Mouse (Mus musculus) megakaryocyte, embryonic 14.5 days (primary cell): ENCODE data around the gene Slfn2. TPM values are rescaled to one million over a fixed set of nuclear protein-coding genes. Genes with fewer than 3 reads are reported as not detected.
"Not testable (repeated sequence)": the region's sequence is repeated elsewhere in the genome, so short reads cannot be mapped to it uniquely, and the experiment has no call there.

Experiments used
- H3K27me3 ChIP-seq: replicated peaks from 2 replicates; pipeline ENCODE3; 2012; ENCODE audit warnings: inconsistent platforms
- H3K36me3 ChIP-seq: replicated peaks from 2 replicates; pipeline ENCODE3; 2012; ENCODE audit warnings: low read length, inconsistent platforms, mixed read lengths
- H3K4me1 ChIP-seq: 2 replicates; pipeline ENCODE4 v1.6.1; 2012; ENCODE audit warnings: inconsistent platforms
- H3K4me3 ChIP-seq: replicated peaks from 2 replicates; pipeline ENCODE3; 2012; ENCODE audit warnings: moderate library complexity, mild to moderate bottlenecking, inconsistent platforms
- H3K9me3 ChIP-seq: 2 replicates; pipeline ENCODE4 v1.6.1; 2012; ENCODE audit warnings: inconsistent platforms
- FLI1 ChIP-seq: IDR thresholded peaks from 2 replicates; pipeline ENCODE4 v1.6.1; 2012; ENCODE audit warnings: low read length, inconsistent platforms, mixed read lengths
- GATA1 ChIP-seq: IDR thresholded peaks from 3 replicates; pipeline ENCODE4 v1.6.1; 2012; ENCODE audit warnings: mixed read lengths, low read length, inconsistent platforms, borderline replicate concordance
- polyA plus RNA-seq: library from polyadenylated mRNA; stranded (reverse); fragments of >175 nt; gene quantifications from 2 replicates; pipeline ENCODE4 v1.2.3, GENCODE M21; 2012; ENCODE audit warnings: low replicate concordance; ENCODE audit not compliant: insufficient read depth

The Slfn2 gene
- polyA plus RNA-seq = 9.0 TPM in 1 of 2 replicates, not detected in the other

DNA sequence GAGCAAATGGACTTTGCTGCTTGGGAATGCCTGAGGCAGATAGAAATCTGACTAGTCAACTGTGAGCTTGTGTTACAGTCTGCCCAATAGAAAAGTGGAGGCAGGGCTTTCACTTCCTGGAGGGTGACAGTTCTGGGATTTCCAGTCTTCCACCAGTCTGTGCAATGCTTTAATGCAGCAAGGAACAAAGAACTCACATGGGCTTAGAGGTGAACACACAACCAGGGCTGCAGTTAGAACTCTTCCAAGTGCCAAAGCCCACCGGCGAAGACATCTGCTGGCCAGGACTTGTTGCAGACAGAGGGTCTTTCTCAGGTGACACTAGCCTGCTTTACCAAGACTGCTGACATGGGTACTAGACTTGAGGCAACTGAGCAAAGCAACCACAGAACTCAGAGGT lies at the start of gene Slfn2:
Gene Slfn2 (plus strand): TSS at position 167 of the 400 bp plus-strand sequence.
- H3K27me3 ChIP-seq = no peaks in the 10 kb centered on the region
- no peak for TF ChIP-seq GATA1
- no peak for TF ChIP-seq FLI1
- peak within 1 kb of the TSS; percentile 88 for H3K4me3 ChIP-seq

DNA sequence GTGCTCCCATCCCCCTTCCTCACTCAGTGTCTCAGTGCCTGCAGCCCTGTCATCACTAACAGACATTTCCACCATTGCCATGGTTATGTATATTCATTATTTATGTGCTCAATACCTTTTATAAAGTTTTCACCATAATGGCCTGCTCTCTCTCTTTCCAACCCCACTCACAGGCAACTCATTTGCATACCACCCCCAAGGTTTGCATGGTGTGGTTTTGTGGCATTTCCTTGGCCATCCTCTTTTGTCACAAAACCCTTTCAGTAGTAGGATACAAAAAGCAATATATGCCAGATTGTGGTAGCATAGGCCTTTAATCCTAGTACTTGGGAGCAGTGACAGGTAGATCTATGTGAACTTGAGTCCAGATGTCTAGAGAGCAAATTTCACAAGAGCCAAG lies 48.8 kb upstream of the Slfn2 start:
- peaks cover 17% of the 10 kb centered on the region for H3K4me1 ChIP-seq
- H3K9me3 ChIP-seq = 0 out of 2 replicates have a peak, but pooled peaks cover 3% of the 10 kb centered on the region
- TF ChIP-seq FLI1 (no peak), GATA1 (no peak)
- no peaks in the 10 kb centered on the region for H3K27me3 ChIP-seq
- H3K36me3 ChIP-seq = no peaks in the 10 kb centered on the region
- no peak overlapping the region for H3K4me3 ChIP-seq

More for the DNA sequence above, at the start of gene Slfn2:
- Histone ChIP-seq H3K36me3 (peaks cover 20% of the 10 kb centered on the region), H3K4me1 (peaks cover 47% of the 10 kb centered on the region), H3K9me3 (no peaks in the 10 kb centered on the region)

- H3K27me3 ChIP-seq, H3K9me3 ChIP-seq, H3K36me3 ChIP-seq: not testable (repeated sequence)
- H3K4me1 ChIP-seq = peaks cover 17% of the 10 kb centered on the region
- H3K4me3 ChIP-seq = peak overlapping the region; percentile 84
Measured at GRCm38 (mm10) chr11:83019561-83020519, 45.1 kb upstream of the Slfn2 start.

DNA sequence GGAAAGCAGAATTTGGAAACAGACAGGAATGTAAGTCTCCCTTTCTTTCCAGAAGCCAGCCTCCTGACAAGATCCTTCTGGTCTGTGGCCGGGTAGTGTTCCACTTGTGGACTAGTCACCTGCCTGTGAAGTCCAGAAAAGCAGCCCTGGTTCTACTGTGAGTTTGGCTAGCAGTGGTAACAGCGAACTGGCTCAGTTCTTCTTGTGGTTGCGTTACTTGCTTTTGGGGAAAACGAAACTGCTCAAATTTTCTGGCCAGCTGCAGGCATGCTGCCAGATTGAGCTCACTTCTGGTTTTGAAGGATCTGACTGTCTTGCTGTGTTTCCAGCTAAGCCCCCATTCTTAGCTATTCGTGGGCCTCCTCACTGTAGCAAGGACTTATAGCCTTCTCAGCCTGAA lies 44.3 kb upstream of the Slfn2 start, which contains the start of gene Slfn8:
Gene Slfn8 (minus strand): TSS at position 190 of the 400 bp plus-strand sequence.
- Histone ChIP-seq H3K36me3 (no peaks in the 10 kb centered on the region), H3K4me3 (peak within 1 kb of the TSS; percentile 84), H3K27me3 (no peaks in the 10 kb centered on the region), H3K9me3 (no peaks in the 10 kb centered on the region), H3K4me1 (peaks cover 17% of the 10 kb centered on the region)
- TF ChIP-seq FLI1 = no peak

DNA sequence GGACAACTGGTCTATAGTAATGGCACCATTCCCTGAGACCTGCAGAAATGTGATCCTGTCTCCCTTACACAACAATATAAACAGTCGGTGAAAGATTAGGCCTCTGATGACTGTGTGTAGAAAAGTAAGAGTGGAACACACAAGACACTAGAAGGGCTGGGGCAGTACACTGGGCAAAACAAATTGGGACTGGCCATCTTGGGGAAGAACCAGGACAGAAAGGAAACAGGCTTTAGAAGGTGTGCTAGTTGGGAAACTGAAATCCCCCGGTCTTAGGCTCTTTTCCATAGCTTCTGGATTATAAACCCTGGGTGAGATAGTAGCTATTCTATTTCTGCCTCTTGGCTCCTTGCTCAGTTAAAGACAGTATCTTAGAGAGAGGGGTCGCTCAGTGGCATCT lies 26.2 kb upstream of the Slfn2 start:
- H3K4me1 ChIP-seq = peaks cover 18% of the 10 kb centered on the region
- not testable (repeated sequence) for H3K4me3 ChIP-seq, H3K9me3 ChIP-seq, H3K36me3 ChIP-seq, H3K27me3 ChIP-seq

DNA sequence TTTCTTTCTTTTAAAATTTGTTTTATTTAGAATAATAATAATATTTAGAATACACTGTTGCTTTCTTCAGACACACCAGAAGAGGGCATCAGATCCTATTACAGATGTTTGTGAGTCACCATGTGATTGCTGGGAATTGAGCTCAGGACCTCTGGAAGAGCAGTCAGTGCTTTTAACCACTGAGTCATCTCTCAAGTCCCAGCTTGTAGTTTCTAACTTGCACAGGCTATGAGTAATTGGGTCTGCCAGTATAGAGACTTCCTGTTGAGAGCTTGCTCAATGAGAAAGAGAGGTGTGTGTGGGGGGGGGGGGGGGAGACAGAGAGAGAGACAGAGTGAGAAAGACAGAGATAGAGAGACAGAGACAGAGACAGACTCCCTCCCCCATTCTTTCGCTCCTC lies 25.8 kb upstream of the Slfn2 start:
- Histone ChIP-seq H3K36me3 (no peaks in the 10 kb centered on the region), H3K4me1 (peaks cover 18% of the 10 kb centered on the region), H3K27me3 (no peaks in the 10 kb centered on the region), H3K4me3 (peak overlapping the region; percentile 88), H3K9me3 (peaks cover 6% of the 10 kb centered on the region)
- no peak for TF ChIP-seq GATA1
- TF ChIP-seq FLI1 = no peak

GRCm38 (mm10) chr11:83039796-83040195 lies 25.1 kb upstream of the Slfn2 start:
- Histone ChIP-seq H3K9me3 (peaks cover 6% of the 10 kb centered on the region), H3K4me1 (peaks cover 18% of the 10 kb centered on the region), H3K4me3 (peak overlapping the region; percentile 88)

GRCm38 (mm10) chr11:83040325-83040724 lies 24.6 kb upstream of the Slfn2 start:
- peaks cover 6% of the 10 kb centered on the region for H3K9me3 ChIP-seq
- H3K4me1 ChIP-seq = peaks cover 18% of the 10 kb centered on the region
- peak overlapping the region; percentile 88 for H3K4me3 ChIP-seq
- no peaks in the 10 kb centered on the region for H3K27me3 ChIP-seq
- no peaks in the 10 kb centered on the region for H3K36me3 ChIP-seq
- TF ChIP-seq GATA1 (no peak), FLI1 (no peak)

More at GRCm38 (mm10) chr11:83039796-83040195, 25.1 kb upstream of the Slfn2 start:
- Histone ChIP-seq H3K27me3 (no peaks in the 10 kb centered on the region), H3K36me3 (no peaks in the 10 kb centered on the region)
- TF ChIP-seq GATA1 (no peak), FLI1 (no peak)

DNA sequence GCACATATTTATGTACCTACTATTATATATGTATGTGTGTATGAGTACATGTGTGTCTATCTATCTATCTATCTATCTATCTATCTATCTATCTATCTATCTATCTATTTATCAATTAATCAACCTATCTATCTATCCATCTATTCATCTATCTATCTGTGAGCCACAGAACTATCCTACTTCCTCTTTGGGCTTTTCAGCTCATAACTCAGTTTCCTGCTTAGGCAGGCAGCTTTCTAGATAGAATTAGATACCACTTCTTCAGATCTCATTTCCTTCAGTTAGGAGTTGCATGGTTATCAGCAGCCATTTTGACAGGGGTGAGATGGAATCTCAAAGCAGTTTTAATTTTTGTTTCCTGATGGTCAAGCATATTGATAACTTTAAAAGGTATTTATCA lies 23.9 kb upstream of the Slfn2 start:
- Histone ChIP-seq H3K27me3 (no peaks in the 10 kb centered on the region), H3K36me3 (no peaks in the 10 kb centered on the region), H3K4me1 (peaks cover 23% of the 10 kb centered on the region), H3K4me3 (no peak overlapping the region), H3K9me3 (peaks cover 6% of the 10 kb centered on the region)
- TF ChIP-seq GATA1 = no peak
- no peak for TF ChIP-seq FLI1

GRCm38 (mm10) chr11:83043891-83044290 lies 21.0 kb upstream of the Slfn2 start:
- Histone ChIP-seq H3K4me3 (no peak overlapping the region), H3K27me3 (no peaks in the 10 kb centered on the region), H3K4me1 (peaks cover 18% of the 10 kb centered on the region), H3K36me3 (no peaks in the 10 kb centered on the region), H3K9me3 (peaks cover 9% of the 10 kb centered on the region)
- TF ChIP-seq GATA1 (no peak), FLI1 (no peak)
